Mouse (Mus musculus) gastrocnemius, adult 18-20 months (tissue): ENCODE results near the gene Foxc2. TPM values are rescaled to one million over a fixed set of nuclear protein-coding genes. Genes with fewer than 3 reads are reported as not detected.
A peak's percentile ranks its signal among the peaks of the same experiment; 100 is the strongest.
"Not testable (repeated sequence)": the region's sequence is repeated elsewhere in the genome, so short reads cannot be mapped to it uniquely, and the experiment has no call there.

ENCODE experiments used
- DNase-seq: peaks from one replicate; pipeline ENCODE4 v3.0.0; 2021; ENCODE audit warnings: low spot score
- microRNA-seq: library from miRNA; unstranded; fragments of <30 nt; microRNA quantifications from one replicate; pipeline ENCODE4 v1.2.0, GENCODE M21; 2021
- total RNA-seq, 2 experiments: library from RNA; stranded (reverse); gene quantifications; 2 replicates each; pipeline ENCODE4 v1.2.3; 2021

Foxc2 gene
- total RNA-seq, 2 experiments from 2014 or later = 0.16 to 0.36 TPM

DNA sequence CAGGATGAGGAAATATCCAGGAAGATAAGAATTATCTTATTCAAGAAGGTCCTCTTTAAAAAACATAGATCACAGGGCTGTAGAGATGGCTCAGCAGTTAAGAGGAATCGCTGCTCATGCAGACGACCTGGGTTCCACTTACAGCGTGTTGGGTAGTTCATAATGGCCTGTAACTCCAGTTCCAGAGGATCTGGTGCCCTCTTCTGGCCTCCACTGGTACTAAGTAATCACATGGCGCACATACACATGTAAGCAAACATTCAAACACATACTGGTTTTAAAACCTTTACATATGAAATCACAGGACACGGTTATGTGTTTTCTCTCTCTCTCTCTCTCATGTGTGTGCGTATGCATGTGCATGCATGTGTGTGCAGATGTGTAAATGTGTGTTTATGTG, 20.9 kb downstream of the Foxc2 start:
- no peak for DNase-seq

- DNase-seq = not testable (repeated sequence)
Measured at GRCm38 (mm10) chr8:121145457-121146134, 29.6 kb downstream of the Foxc2 start.

GRCm38 (mm10) chr8:121148573-121149083, 32.7 kb downstream of the Foxc2 start:
- no peak for DNase-seq

DNA sequence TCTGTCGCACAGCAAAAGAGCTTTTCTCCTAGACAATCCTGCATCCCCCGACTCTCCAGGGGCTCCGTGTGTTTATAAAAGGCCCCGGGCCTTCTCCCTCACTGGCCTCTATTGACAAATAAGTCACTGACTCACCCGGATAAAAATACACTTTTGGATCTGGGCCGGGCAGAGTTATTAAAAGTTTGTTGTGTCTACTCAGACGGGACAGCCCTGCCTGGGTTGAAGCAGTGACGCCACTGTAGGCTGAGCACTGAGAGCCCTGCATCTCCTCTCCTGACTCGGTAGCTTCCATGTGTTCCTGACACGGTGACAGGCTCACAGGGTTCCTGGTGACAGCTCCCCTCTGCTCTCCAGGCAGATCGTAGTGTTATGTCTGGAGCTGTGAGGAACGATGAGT, 36.4 kb downstream of the Foxc2 start:
- peak; percentile 68 for DNase-seq

- no peak for DNase-seq
Measured at GRCm38 (mm10) chr8:121156990-121157491, 41.1 kb downstream of the Foxc2 start.

GRCm38 (mm10) chr8:121158812-121159211, 42.8 kb downstream of the Foxc2 start:
- no peak for DNase-seq

DNA sequence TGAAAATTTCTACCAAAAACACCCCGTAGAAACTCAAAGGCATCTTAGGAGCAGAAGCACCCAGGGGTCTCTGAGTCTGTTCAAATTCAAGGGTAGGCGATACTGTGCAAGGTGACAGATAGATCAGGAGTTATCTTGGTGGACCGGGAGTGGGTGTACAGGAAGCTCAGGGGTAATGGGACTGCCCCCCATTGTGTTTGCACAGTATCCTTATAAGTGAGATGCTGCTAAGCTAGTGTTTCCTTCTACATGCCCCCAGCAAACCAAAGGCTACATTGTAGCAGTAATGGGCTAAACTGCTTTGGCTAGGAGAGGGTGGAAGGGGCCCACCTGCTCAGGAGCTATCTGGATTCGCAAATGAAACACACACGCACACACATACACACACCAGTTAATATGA, 45.5 kb downstream of the Foxc2 start:
- DNase-seq = no peak

- no peak for DNase-seq
Measured at GRCm38 (mm10) chr8:121162413-121162812, 46.4 kb downstream of the Foxc2 start.

DNA sequence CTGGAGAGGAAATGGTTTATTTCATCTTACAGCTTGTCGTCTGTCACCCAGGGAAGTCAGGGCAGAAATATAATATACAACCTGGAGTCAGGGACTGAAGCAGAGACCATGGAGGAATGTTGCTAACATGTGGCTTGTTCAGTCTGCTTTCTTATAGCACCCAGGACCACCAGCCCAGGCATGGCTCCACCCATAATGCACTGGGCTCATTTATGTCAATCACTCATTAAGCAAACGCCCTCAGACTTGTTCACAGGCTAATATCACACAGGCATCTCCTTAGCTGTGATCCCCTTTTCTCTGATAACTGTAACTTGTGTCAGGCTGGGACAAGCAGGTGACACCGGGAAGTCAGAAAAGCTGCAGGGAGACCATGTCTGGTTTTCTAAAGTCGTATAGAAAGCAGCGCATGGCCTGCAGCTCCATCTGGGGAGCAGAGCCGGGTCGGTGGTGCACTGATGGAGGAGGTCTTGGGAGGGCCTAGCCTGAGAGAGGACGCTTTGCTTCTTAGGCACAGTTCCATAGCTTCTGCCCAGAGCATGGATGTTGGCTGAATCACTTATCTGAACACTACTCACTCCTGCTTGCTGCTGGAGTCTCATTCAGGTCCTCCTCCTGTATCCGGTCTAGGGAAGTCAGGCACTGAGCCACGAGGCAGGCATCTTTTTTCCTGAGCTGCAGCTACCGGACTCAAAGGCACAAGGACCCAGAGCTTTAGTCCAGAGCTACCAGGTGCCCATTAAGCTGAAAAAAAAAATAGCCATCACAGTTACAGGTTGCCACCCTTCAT, 47.1 kb downstream of the Foxc2 start:
- no peak for DNase-seq

- DNase-seq = no peak
Measured at GRCm38 (mm10) chr8:121164017-121164469, 48.1 kb downstream of the Foxc2 start.

DNA sequence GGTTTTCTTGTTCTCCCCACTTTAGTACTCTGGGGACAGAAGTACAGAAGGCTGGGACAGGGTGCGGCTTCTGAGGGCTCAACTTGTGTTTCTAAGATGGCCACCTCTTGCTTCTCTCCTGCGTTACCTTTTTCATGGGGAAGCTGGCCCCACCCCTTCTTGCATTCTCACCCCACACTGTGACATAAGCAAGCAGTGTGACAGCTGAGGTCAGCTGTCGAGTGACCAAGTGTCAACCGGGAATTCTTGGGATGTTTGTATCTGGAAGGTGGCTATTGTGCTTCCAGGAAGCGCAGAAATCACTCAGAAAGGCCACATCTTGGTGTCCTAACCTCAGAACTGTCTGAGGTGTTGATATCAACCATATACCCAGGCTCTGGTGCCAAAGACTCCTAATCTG, 52.1 kb downstream of the Foxc2 start:
- no peak for DNase-seq

Small RNA genes lying within 50 kb of the gene (microRNA-seq; reads per million reads assigned to microRNA genes)
- gene Gm27530 = not detected

Other genes with a start within 250 kb of the Foxc2 start
- under 1 TPM; 0.09 to 0.18 TPM for gene Foxf1, start 31.8 kb upstream of the Foxc2 start, total RNA-seq
- 10 to 100 TPM; 12.8 to 14.7 TPM for gene Mthfsd, start 7.8 kb upstream of the Foxc2 start, total RNA-seq
- not detected for gene Foxl1, start 11.8 kb downstream of the Foxc2 start, total RNA-seq